Mouse (Mus musculus) limb, embryonic 12.5 days (tissue): ENCODE results near the gene Ccdc63. TPM values are rescaled to one million over a fixed set of nuclear protein-coding genes. Genes with fewer than 3 reads are reported as not detected.

Experiments
- ATAC-seq: fragments of 200-750 bp; cut with Nextera tagmentation; 2 replicates; pipeline ENCODE4 v1.8.0; 2017; ENCODE audit warnings: low read depth, moderate TSS enrichment; ENCODE audit not compliant: insufficient number of reproducible peaks, insufficient read depth, low FRiP score, low TSS enrichment
- H3K27ac ChIP-seq: fragments of 300-500 bp; sonication (generic); 2 replicates; pipeline ENCODE4 v1.5.1; 2016; ENCODE audit warnings: mild to moderate bottlenecking, moderate library complexity
- H3K27me3 ChIP-seq: fragments of 300-500 bp; sonication (generic); 2 replicates; pipeline ENCODE4 v1.6.1; 2016; ENCODE audit warnings: mild to moderate bottlenecking, moderate library complexity
- H3K36me3 ChIP-seq: fragments of 300-500 bp; sonication (generic); 2 replicates; pipeline ENCODE4 v1.6.1; 2016; ENCODE audit warnings: mild to moderate bottlenecking, moderate library complexity
- H3K4me1 ChIP-seq: fragments of 300-500 bp; sonication (generic); replicated peaks from 2 replicates; pipeline ENCODE4 v1.6.1; 2016
- H3K4me2 ChIP-seq: fragments of 300-500 bp; sonication (generic); 2 replicates; pipeline ENCODE4 v1.6.1; 2016; ENCODE audit warnings: mild to moderate bottlenecking, moderate library complexity
- H3K4me3 ChIP-seq: fragments of 300-500 bp; sonication (generic); replicated peaks from 2 replicates; pipeline ENCODE4 v1.5.1; 2016; ENCODE audit warnings: mild to moderate bottlenecking
- H3K9ac ChIP-seq: fragments of 300-500 bp; sonication (generic); replicated peaks from 2 replicates; pipeline ENCODE4 v1.6.1; 2016; ENCODE audit warnings: mild to moderate bottlenecking, moderate library complexity
- H3K9me3 ChIP-seq: fragments of 300-500 bp; sonication (generic); 2 replicates; pipeline ENCODE4 v1.6.1; 2016; ENCODE audit warnings: mild to moderate bottlenecking, moderate library complexity
- WGBS: fragments of 180-500 bp; shearing (Covaris S2); methylation state at CpG from one replicate; pipeline ENCODE4 v1.1.7; 2016; 5-methylcytosine and 5-hydroxymethylcytosine counted together
- polyA plus RNA-seq: library from polyadenylated mRNA; unstranded; fragments of >200 nt; fragmentation: Nextera tagmentation; extraction: Ambion mirVana; gene quantifications from 2 replicates; pipeline ENCODE4 v1.2.1, GENCODE M21; 2016

The Ccdc63 gene
- polyA plus RNA-seq, 1 experiment from 2014 or later: not detected

GRCm38 (mm10) chr5:122059060-122060017, 81.3 kb downstream of the Ccdc63 start:
- 31% methylated on average over 39 of the region's 39 CpGs for WGBS
- Histone ChIP-seq H3K4me1 (peaks cover 21% of the 10 kb centered on the region; the same call in 1 of the 2 replicates), H3K36me3 (no peaks in the 10 kb centered on the region), H3K27ac (no peak overlapping the region), H3K9ac (0 out of 2 replicates have a peak overlapping the region, but pooled peaks have one; percentile 4), H3K27me3 (peaks cover 8% of the 10 kb centered on the region), H3K9me3 (peaks cover 8% of the 10 kb centered on the region), H3K4me3 (peak overlapping the region; percentile 21), H3K4me2 (peak overlapping the region; percentile 52)
- ATAC-seq: no peak

Other genes starting within 250 kb of the Ccdc63 start
- gene Cux2, start 90.7 kb downstream of the Ccdc63 start, polyA plus RNA-seq: 5.0 and 5.9 TPM in 2 replicates
- gene Myl2, start 39.9 kb downstream of the Ccdc63 start, polyA plus RNA-seq: 1.8 TPM in 1 of 2 replicates, not detected in the other
- gene Ppp1cc, start 17.5 kb upstream of the Ccdc63 start, polyA plus RNA-seq: 300 and 320 TPM in 2 replicates
- 7.8 and 9.5 TPM in 2 replicates for gene Hvcn1, start 66.0 kb upstream of the Ccdc63 start, polyA plus RNA-seq
- gene Tctn1, start 123.6 kb upstream of the Ccdc63 start, polyA plus RNA-seq: 4.5 and 4.8 TPM in 2 replicates
- 10.1 and 11.4 TPM in 2 replicates for gene Pptc7, start 143.5 kb upstream of the Ccdc63 start, polyA plus RNA-seq
- 14.2 and 15.8 TPM in 2 replicates for gene Rad9b, start 213.4 kb upstream of the Ccdc63 start, polyA plus RNA-seq
- gene Vps29, start 213.5 kb upstream of the Ccdc63 start, polyA plus RNA-seq: 167 and 170 TPM in 2 replicates
- gene Gpn3, start 231.1 kb upstream of the Ccdc63 start, polyA plus RNA-seq: 85.8 and 87.2 TPM in 2 replicates
- gene Fam216a, start 231.5 kb upstream of the Ccdc63 start, polyA plus RNA-seq: 95.0 and 99.5 TPM in 2 replicates